In the genomic region with DNA sequence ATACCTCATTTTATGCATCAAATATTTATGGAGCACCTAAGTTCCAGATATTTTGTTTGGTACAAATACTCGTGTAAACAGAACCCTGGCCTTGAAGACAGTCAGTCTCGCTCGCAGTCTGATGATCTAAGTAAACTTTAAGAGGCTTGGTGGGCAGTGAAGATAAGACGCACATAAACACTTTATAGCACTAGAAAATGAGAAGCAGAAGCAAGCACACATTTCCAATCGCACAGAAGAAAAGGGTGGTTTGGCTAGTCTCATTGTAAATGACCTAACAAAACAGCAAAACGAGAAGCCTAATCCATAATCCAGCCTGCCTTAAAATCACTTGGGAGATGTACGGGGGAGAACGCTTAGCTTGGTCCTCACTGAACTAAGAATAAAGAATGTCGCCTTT, we compare ENCODE assay signal across 8 mouse cellular contexts. TPM values are rescaled to one million over a fixed set of nuclear protein-coding genes. Genes with fewer than 3 reads are reported as not detected.
DNase-seq lines count a peak whose midpoint lies in the region; ATAC-seq and TF ChIP-seq lines count a peak whose summit lies in the region.

No protein-coding gene starts in this region.

- ATAC-seq in embryonic facial prominence, embryonic 12.5 days (ENCODE audit: insufficient number of reproducible peaks, insufficient read depth, low FRiP score, low TSS enrichment) = no peak
- no peak for ATAC-seq in intestine, embryonic 14.5 days (replicated peaks; ENCODE audit: low FRiP score, low TSS enrichment, low read depth)
- ATAC-seq in midbrain, postnatal 0 days (ENCODE audit: low FRiP score) = no peak

- WGBS in embryonic facial prominence, embryonic 12.5 days = 48% methylated on average over 9 of the region's 9 CpGs
- WGBS in intestine, embryonic 14.5 days = 31% methylated on average over 9 of the region's 9 CpGs
- 43% methylated on average over 9 of the region's 9 CpGs for WGBS in midbrain, postnatal 0 days

- H3K27me3 ChIP-seq in embryonic facial prominence, embryonic 12.5 days = no peaks in the 10 kb centered on the region
- H3K27me3 ChIP-seq in intestine, embryonic 14.5 days (replicated peaks; ENCODE audit: control insufficient read depth, insufficient read depth, low read length) = no peaks in the 10 kb centered on the region
- no peaks in the 10 kb centered on the region for H3K27me3 ChIP-seq in midbrain, postnatal 0 days (ENCODE audit: insufficient read depth, low read length)

- H3K4me2 ChIP-seq in embryonic facial prominence, embryonic 12.5 days (replicated peaks) = peak overlapping the region; percentile 59
- peak overlapping the region; percentile 49 for H3K4me2 ChIP-seq in intestine, embryonic 14.5 days (ENCODE audit: low read length)
- peak overlapping the region; percentile 48 for H3K4me2 ChIP-seq in midbrain, postnatal 0 days (ENCODE audit: low read depth, low read length, poor library complexity, severe bottlenecking)

- intact Hi-C loops in left cerebral cortex, adult 2 months (cut with DNase I) = loop anchor here (2.0 to 10.0 kb wide), 6 partner anchors 162 to 1935 kb away; no protein-coding TSS in a partner anchor
- intact Hi-C loops in left cerebral cortex, postnatal 14 days (cut with DNase I) = loop anchor here (10.0 kb wide), 3 partner anchors 1122 to 1742 kb away; no protein-coding TSS in a partner anchor

- DNase-seq in left cerebral cortex, adult 2 months (ENCODE audit: extremely low spot score in 1 of 2, low spot score in 2 of 2) = no peak
- DNase-seq in left cerebral cortex, postnatal 14 days (ENCODE audit: low spot score in 2 of 2) = no peak
- no peak for DNase-seq in intestine, embryonic 14.5 days (ENCODE audit: low spot score)
- no peak for DNase-seq in midbrain, postnatal 0 days (ENCODE audit: low spot score)
- DNase-seq in natural killer cell, adult 2 months (ENCODE audit: low spot score in 2 of 2) = no peak
- DNase-seq in gastrocnemius, adult 8-10 months (ENCODE audit: low spot score in 2 of 2) = no peak
- DNase-seq in adrenal gland, adult 18-20 months (ENCODE audit: low spot score in 2 of 2) = no peak

- H3K4me1 ChIP-seq in embryonic facial prominence, embryonic 12.5 days = peaks cover 14% of the 10 kb centered on the region; the same call in 1 of the 2 replicates
- peaks cover 6% of the 10 kb centered on the region for H3K4me1 ChIP-seq in intestine, embryonic 14.5 days (replicated peaks; ENCODE audit: control insufficient read depth, insufficient read depth, low read length)
- peaks cover 7% of the 10 kb centered on the region; the same call in 1 of the 2 replicates for H3K4me1 ChIP-seq in midbrain, postnatal 0 days (ENCODE audit: insufficient read depth, low read length)

- TF ChIP-seq CTCF in left cerebral cortex, adult 2 months (IDR thresholded peaks at IDR 0.05) = no peak
- TF ChIP-seq CTCF in midbrain, postnatal 0 days (IDR thresholded peaks at IDR 0.05) = no peak

- peak overlapping the region; percentile 94 for H3K27ac ChIP-seq in left cerebral cortex, adult 2 months
- H3K27ac ChIP-seq in embryonic facial prominence, embryonic 12.5 days = peak overlapping the region; percentile 99
- peak overlapping the region; percentile 98; the same call in 1 of the 2 replicates for H3K27ac ChIP-seq in intestine, embryonic 14.5 days (ENCODE audit: low read depth)
- H3K27ac ChIP-seq in midbrain, postnatal 0 days (ENCODE audit: low read depth, low read length) = peak overlapping the region; percentile 99

- peak overlapping the region; percentile 74 for H3K4me3 ChIP-seq in left cerebral cortex, adult 2 months
- peak overlapping the region; percentile 72 for H3K4me3 ChIP-seq in embryonic facial prominence, embryonic 12.5 days
- H3K4me3 ChIP-seq in intestine, embryonic 14.5 days (ENCODE audit: low read depth, low read length) = peak overlapping the region; percentile 72
- H3K4me3 ChIP-seq in midbrain, postnatal 0 days (ENCODE audit: low read depth, low read length) = peak overlapping the region; percentile 61

- peaks cover 3% of the 10 kb centered on the region for H3K36me3 ChIP-seq in embryonic facial prominence, embryonic 12.5 days
- H3K36me3 ChIP-seq in intestine, embryonic 14.5 days (ENCODE audit: control insufficient read depth, insufficient read depth, low read length) = peaks cover 19% of the 10 kb centered on the region
- peaks cover 3% of the 10 kb centered on the region; the same call in 1 of the 2 replicates for H3K36me3 ChIP-seq in midbrain, postnatal 0 days (ENCODE audit: insufficient read depth, low read length)

- H3K9ac ChIP-seq in embryonic facial prominence, embryonic 12.5 days = peak overlapping the region; percentile 87; the same call in 1 of the 2 replicates
- peak overlapping the region; percentile 94 for H3K9ac ChIP-seq in intestine, embryonic 14.5 days (ENCODE audit: low read length)
- peak overlapping the region; percentile 50 for H3K9ac ChIP-seq in midbrain, postnatal 0 days (replicated peaks; ENCODE audit: low read length, poor library complexity, severe bottlenecking)

- H3K9me3 ChIP-seq in embryonic facial prominence, embryonic 12.5 days = no peaks in the 10 kb centered on the region
- no peaks in the 10 kb centered on the region for H3K9me3 ChIP-seq in intestine, embryonic 14.5 days (ENCODE audit: control insufficient read depth, low read length)
- no peaks in the 10 kb centered on the region for H3K9me3 ChIP-seq in midbrain, postnatal 0 days (ENCODE audit: low read length)

RNA-seq across cellular contexts. Expression of a gene that starts 0.4 kb away (rescaled TPM):
- 100 to 1,000 TPM; 110 to 118 TPM for total RNA-seq in left cerebral cortex, adult 2 months (2021)
- 100 to 1,000 TPM; 152 to 161 TPM for total RNA-seq in left cerebral cortex, postnatal 14 days (2021)
- polyA plus RNA-seq in embryonic facial prominence, embryonic 12.5 days (2016; fragmentation: Nextera tagmentation; extraction: Ambion mirVana) = 245 and 255 TPM in 2 replicates
- polyA plus RNA-seq in intestine, embryonic 14.5 days (2014; fragmentation: Nextera tagmentation; extraction: Ambion mirVana) = 213 and 224 TPM in 2 replicates
- total RNA-seq in midbrain, postnatal 0 days (2014; rRNA removed) = 58.3 and 92.6 TPM in 2 replicates
- 322 and 326 TPM in 2 replicates for polyA plus RNA-seq in midbrain, postnatal 0 days (2015; fragmentation: Nextera tagmentation; extraction: Ambion mirVana)
- total RNA-seq in gastrocnemius, adult 8-10 months (2022) = 10 to 100 TPM; 15.6 to 20.6 (median 18.8) TPM
- total RNA-seq in adrenal gland, adult 18-20 months (2021) = 100 to 1,000 TPM in 1 of 2 experiments, 10 to 100 TPM in 1; 88.6 to 110 TPM
